Mouse (Mus musculus) midbrain, embryonic 10.5 days (tissue): ENCODE data around the gene Lrrc63. TPM values are rescaled to one million over a fixed set of nuclear protein-coding genes. Genes with fewer than 3 reads are reported as not detected.

Experiments
- DNase-seq: peaks from one replicate; pipeline ENCODE4 v3.0.0-alpha.2; 2017; ENCODE audit warnings: low spot score
- H3K27ac ChIP-seq: fragments of 300-500 bp; sonication (generic); replicated peaks from 2 replicates; pipeline ENCODE4 v1.5.1; 2016; ENCODE audit warnings: mild to moderate bottlenecking
- H3K27me3 ChIP-seq: fragments of 300-500 bp; sonication (generic); 2 replicates; pipeline ENCODE4 v1.6.1; 2016; ENCODE audit warnings: low read depth, mild to moderate bottlenecking; ENCODE audit not compliant: poor library complexity, severe bottlenecking
- H3K36me3 ChIP-seq: fragments of 300-500 bp; sonication (generic); 2 replicates; pipeline ENCODE4 v1.6.1; 2016; ENCODE audit warnings: mild to moderate bottlenecking, moderate library complexity
- H3K4me1 ChIP-seq: fragments of 300-500 bp; sonication (generic); 2 replicates; pipeline ENCODE4 v1.6.1; 2016
- H3K4me3 ChIP-seq: fragments of 300-500 bp; sonication (generic); 2 replicates; pipeline ENCODE4 v1.5.1; 2016; ENCODE audit warnings: mild to moderate bottlenecking, moderate library complexity
- H3K9me3 ChIP-seq: fragments of 300-500 bp; sonication (generic); replicated peaks from 2 replicates; pipeline ENCODE4 v1.6.1; 2016; ENCODE audit warnings: mild to moderate bottlenecking
- WGBS: fragments of 180-500 bp; shearing (Covaris S2); methylation state at CpG from one replicate; pipeline ENCODE4 v1.1.7; 2016; 5-methylcytosine and 5-hydroxymethylcytosine counted together
- polyA plus RNA-seq: library from polyadenylated mRNA; unstranded; fragments of >200 nt; fragmentation: Nextera tagmentation; extraction: Ambion mirVana; gene quantifications from 2 replicates; pipeline ENCODE4 v1.2.1, GENCODE M21; 2016

Lrrc63 gene
- polyA plus RNA-seq, 1 experiment from 2014 or later, result 0.17 TPM

DNA sequence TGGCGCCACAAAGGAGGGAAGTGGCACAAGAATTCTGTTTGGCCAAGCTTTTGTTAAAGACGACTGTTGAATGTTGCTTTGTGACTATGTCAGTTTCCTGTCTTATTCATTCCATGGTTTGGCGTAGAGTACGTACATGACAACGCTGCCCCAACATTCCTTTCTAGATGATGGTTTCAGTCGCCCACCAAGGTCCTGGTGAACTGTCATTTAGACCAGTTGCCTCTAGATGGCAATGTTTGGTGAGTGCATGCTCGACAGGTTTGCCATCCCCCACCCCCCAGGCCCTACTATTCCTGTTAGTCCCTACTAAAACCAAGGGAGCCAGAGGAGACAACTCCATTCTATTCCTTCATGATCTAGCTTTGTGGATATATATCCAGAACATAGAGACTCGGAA lies 78.2 kb downstream of the Lrrc63 start:
- H3K9me3 ChIP-seq, result no peaks in the 10 kb centered on the region
- 66% methylated on average over 8 of the region's 8 CpGs for WGBS
- no peak overlapping the region for H3K27ac ChIP-seq
- H3K27me3 ChIP-seq, result no peaks in the 10 kb centered on the region
- no peaks in the 10 kb centered on the region for H3K36me3 ChIP-seq
- DNase-seq, result no peak
- H3K4me1 ChIP-seq, result no peaks in the 10 kb centered on the region
- H3K4me3 ChIP-seq, result no peak overlapping the region

DNA sequence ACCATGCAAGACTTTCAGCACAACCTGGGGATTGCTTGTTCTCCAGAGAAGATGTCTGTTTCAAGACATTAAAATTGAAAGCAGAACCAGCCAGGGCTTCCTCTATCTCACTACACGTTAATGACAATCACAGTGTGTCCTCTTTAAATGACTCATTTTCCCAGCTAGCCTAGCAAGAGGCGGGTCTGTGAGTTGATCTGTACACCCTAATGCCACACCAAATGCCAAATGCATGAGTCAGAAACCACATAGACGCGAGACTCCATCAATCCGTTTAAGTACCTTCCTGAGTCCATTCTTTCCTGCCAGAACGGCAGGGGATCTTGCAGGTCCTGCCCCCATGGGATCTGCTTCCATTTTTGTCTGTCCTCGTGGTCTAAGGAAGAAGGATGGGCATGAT lies 85.5 kb downstream of the Lrrc63 start:
- no peak overlapping the region for H3K27ac ChIP-seq
- 79% methylated on average over 7 of the region's 7 CpGs for WGBS
- no peak for DNase-seq
- H3K4me1 ChIP-seq, result no peaks in the 10 kb centered on the region
- H3K27me3 ChIP-seq, result no peaks in the 10 kb centered on the region
- H3K4me3 ChIP-seq, result no peak overlapping the region
- no peaks in the 10 kb centered on the region for H3K36me3 ChIP-seq
- H3K9me3 ChIP-seq, result no peaks in the 10 kb centered on the region

GRCm38 (mm10) chr14:75035431-75035830 lies 95.2 kb downstream of the Lrrc63 start:
- no peak for DNase-seq
- Histone ChIP-seq H3K4me1 (no peaks in the 10 kb centered on the region), H3K4me3 (no peak overlapping the region), H3K27ac (no peak overlapping the region), H3K36me3 (no peaks in the 10 kb centered on the region), H3K27me3 (no peaks in the 10 kb centered on the region), H3K9me3 (no peaks in the 10 kb centered on the region)
- 62% methylated on average over 11 of the region's 11 CpGs for WGBS

Other genes starting within 250 kb of the Lrrc63 start
- 6.2 and 6.4 TPM in 2 replicates for gene Lrch1, start 183.0 kb downstream of the Lrrc63 start, polyA plus RNA-seq
- 0.10 and 0.21 TPM in 2 replicates for gene Rubcnl, start 114.9 kb downstream of the Lrrc63 start, polyA plus RNA-seq
- gene Lcp1, start 220 bp upstream of the Lrrc63 start, polyA plus RNA-seq, result 26.4 and 28.7 TPM in 2 replicates
- not detected in 2 replicates for gene Cpb2, start 111.4 kb upstream of the Lrrc63 start, polyA plus RNA-seq
- gene Zc3h13, start 153.5 kb upstream of the Lrrc63 start, polyA plus RNA-seq, result 32.8 and 36.2 TPM in 2 replicates